Mouse (Mus musculus) ovary, postnatal 10 days (tissue): ENCODE data around the gene Trim40.

Experiments
- DNase-seq: peaks from one replicate; pipeline ENCODE4 v3.0.0; 2022; ENCODE audit warnings: low spot score

Trim40 gene

GRCm38 (mm10) chr17:36890073-36890903 is at the start of gene Trim40:
Trim40 (minus strand) TSS chr17:36890123.
- no peak for DNase-seq

DNA sequence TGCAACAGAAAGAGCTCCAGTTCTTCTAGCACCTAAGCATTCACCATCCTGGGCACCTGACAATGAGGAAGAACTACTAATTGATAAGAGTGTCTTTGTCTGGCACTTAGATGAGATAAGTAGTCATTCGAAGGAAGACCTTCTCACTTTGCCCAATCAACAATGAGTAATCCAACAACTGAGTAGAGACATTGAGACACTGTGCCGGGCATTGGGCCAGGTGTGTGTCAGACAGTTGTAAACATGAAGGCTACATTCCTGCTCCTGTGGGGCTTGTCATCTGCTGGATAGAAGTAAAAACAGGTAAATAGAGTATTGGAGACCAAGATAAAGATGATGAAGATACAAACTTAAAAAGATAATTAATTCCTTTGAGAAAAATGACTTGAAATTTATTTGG is 48.1 kb upstream of the Trim40 start:
- DNase-seq: no peak

DNA sequence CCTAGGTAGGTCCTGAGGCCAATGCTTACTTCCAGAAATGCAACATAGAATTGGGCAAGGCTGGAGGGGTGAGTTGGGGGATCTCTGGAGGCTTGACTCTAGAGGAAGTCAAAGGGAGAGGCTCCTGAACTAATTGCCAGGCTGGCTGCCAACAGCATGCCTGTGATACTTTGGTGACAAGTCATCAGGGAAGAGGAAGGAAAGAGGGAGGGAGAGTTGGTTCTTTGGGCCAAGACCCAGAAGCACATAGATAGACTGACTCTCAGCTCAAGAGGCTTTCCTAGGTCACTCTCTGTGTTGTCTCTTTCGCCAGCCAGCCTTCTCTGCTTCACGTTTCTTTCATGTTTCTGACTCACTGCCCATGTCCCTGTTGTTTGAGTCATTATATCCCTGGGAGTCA is 41.9 kb upstream of the Trim40 start:
- no peak for DNase-seq

GRCm38 (mm10) chr17:36931130-36931529 is 41.2 kb upstream of the Trim40 start:
- no peak for DNase-seq

- DNase-seq: no peak
Measured at GRCm38 (mm10) chr17:36930233-36930632, 40.3 kb upstream of the Trim40 start.

DNA sequence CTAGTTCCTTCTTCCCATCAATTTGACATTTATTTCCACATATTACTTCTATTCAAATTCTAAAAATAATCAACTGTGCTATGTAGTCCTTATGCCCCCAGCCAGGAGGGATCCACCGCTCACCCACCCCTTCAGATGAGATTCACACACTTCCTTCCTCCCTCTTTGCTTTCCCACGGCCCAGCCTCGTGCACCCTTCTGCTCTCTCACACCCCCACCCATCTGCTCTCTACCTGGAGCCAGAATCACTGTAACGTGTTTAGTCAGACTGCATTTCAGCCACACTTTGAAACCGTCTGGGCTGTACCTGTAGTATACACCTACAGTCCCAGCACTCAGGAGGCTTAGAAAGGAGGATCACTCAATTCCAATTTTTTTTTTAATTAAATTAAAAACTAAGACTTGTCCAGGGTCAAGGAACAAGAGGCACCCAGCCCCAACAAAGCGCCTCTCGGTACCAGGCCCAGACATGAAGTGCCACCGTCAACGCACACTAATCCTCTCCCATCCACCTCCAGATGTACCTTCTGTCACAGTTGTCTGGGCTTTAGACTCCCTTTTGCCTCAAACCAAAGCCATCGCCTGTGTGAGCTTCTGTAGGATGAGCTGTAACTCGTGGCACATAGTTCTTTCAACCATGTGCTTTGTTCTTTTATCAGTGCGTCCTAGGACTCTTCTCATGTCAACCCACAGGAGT is 39.5 kb upstream of the Trim40 start:
- DNase-seq: no peak

DNA sequence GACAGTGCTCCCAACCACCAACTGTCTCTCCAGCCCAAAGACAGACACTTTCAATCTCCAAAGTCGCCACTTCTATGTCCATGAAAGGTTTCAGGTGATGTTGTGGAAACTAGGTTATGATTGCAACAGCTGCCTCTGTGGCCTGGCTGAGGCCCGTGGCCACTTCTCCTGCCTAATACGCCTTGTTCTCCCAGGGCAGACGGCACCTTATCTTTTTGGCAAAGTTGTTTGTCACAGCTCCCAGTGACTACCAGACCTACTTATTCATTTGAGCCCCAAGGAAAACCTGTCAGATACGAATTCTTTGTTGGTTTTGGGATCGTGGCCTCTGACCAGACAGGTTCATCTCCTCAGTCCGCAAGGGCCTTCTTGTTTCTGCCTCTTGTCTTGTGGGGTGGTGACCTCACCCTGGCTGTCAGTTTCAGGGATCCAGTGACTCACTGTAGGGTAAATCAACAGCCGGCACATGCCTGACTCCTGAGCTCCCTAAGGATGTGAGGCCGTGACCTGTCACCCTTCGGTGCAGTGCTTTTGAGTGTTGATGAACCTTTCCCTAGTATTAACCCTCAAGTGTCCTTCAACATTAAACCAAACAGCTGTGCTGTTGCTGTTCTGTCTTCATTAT is 37.7 kb upstream of the Trim40 start:
- DNase-seq: no peak

DNA sequence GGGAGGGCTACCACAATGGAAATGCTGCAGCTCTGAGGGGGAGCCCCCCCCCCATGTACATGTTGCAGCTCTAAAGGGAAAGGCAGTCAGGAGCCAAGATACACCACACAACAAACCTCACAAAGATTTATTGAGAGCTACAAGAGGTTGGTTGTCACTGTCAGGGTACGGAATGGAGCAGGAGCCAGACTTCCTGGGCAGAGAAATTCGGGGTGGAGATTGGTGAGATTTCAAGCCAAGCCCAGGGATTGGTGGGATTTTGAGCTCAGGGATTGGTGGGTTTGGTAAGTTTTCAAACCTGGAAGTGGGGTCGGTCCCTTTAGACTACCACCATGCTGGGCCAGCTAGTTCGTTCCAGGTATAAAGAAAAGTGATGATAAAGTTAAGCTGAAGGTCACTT is 33.6 kb upstream of the Trim40 start:
- DNase-seq: no peak

DNA sequence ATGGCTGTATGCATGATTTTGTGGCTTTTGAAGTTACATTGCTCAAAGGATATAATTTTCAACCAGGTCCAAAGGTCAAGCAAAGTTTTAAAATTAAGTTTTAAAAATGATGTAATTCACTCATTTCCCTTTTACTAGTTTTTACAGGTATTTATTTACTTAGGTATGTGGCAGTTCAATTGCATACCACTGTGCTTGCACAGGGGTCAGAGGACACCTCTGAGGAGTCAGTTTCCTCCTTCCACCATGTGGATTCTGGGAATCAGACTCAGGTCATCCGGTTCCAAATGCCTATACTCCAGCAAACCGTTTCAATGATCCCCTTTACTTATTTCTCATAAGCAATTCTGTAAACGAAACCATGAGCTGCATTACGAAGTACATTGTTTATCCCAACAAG is 32.8 kb upstream of the Trim40 start:
- DNase-seq: no peak

- DNase-seq: no peak
Measured at GRCm38 (mm10) chr17:36920239-36920638, 30.3 kb upstream of the Trim40 start.

DNA sequence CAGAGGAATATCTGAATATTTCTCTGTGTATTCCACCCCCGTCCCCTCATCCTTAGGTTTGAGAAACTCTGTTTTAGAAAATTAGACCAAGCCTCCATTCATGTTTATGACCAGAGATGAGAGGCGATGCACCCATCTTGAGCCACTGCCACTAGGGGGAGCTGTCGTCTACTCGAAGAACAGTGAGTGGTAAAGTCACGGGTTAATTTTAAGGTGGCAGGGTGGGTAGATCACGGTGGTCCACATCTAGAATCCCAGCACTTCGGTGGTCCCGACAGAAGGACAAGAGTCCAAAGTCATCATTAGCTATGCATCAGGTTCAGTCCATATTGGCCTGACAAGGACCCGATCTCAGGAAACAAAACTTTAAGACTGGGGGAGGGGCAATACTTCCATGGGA is 25.2 kb upstream of the Trim40 start:
- no peak for DNase-seq

DNA sequence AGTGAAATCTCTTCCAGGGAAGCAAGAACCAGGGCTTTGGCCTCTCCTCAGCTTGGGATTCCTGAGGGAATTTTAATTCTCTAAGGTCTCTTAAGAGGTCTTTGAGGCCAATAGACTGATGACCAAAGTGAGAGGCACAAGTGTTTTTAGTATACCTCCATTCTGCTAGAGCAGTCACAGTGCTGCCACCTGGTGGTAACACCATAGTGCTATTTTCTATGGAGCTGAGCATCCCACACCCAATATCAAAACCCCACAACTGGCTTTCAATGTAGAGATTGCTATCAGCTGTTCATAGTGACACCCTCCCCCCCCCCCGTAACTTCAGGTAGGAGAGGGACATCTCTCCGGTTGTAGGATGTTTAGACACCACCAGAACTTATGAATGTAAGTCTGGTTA is 24.2 kb upstream of the Trim40 start:
- peak; percentile 37 for DNase-seq

DNA sequence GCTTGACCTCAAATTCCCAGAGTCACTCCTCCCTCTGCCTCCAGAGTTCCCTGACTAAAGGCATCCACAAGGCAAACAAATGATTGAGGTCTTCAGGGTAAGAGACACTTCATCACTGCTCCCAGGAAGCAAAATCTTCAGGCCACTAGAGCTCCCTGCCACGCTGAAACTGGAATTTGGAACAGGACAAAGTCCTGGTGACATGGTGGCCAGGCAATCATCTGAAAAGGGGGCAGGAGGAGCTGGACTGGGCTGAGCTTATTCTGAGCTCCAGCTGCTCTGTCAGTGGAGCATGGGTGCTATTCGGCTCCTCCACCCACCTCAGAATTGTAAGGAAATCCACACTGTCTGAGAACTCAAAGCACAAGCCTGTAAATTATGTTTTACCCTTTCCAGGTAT is 22.1 kb upstream of the Trim40 start:
- DNase-seq: no peak

GRCm38 (mm10) chr17:36909802-36910201 is 19.9 kb upstream of the Trim40 start:
- no peak for DNase-seq

DNA sequence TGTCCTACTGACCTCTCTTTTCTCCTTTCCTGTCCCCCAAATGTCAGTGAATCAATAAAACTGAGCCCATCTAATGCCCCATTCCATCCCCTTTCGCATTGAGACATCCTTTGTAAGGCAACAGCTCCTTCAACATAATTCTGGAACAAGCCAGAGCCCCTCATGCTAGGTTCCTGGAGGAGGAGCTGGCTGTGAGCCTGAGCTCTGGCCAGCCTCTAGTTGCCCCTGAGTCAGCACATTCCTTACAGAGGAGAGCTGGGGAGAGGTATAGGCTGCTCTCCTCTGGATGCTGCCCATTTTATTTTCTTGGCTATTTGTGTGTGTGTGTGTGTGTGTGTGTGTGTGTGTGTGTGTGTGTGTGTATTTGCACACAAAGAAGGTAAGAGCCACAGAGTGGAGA is 18.3 kb upstream of the Trim40 start:
- no peak for DNase-seq

- DNase-seq: no peak
Measured at GRCm38 (mm10) chr17:36903651-36904050, 13.7 kb upstream of the Trim40 start.

DNA sequence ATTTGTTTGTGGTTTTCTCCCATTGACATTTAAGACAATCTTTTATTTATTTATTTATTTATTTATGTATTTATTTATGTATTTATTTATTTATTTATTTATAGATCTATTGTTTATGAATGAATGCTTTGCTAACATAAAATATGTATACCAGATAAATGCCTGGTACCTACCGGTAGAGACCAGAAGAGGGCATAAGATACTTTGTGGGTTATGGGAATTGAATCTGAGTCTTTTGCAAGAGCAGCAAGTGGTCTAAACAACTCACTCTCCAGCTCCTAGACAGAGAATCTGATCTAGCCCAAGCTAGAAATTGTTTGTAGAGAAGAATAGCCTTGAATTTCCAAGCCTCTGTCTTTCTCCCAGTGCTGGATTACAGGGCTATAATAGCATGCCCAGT is 10.8 kb upstream of the Trim40 start:
- no peak for DNase-seq

GRCm38 (mm10) chr17:36900001-36900400 is 10.1 kb upstream of the Trim40 start:
- no peak for DNase-seq

DNA sequence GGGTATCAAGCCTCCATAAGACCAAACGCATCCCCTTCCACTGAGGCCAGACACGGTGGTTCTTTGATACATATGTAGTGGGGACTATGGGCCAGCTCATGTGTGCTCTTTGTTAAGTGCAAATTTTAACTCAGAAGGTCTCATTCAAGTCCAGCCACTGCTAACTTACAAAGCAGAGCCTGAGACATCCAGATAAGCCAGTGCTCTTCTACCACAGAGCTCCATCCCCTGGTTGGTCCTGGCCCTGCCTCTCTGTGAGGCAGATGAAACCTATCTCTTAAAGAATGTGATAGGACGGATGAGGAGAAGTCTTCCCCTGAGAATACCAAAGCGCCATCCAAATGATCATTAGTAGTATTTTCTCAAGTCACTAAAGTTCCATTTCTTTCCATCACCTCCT is 9.5 kb upstream of the Trim40 start:
- DNase-seq: no peak

GRCm38 (mm10) chr17:36897552-36898205 is 7.8 kb upstream of the Trim40 start, which contains the start of gene Trim31:
Trim31 (plus strand) TSS chr17:36898118.
- DNase-seq: no peak

- no peak for DNase-seq
Measured at GRCm38 (mm10) chr17:36897065-36897464, 7.1 kb upstream of the Trim40 start.

GRCm38 (mm10) chr17:36896583-36896982 is 6.7 kb upstream of the Trim40 start:
- DNase-seq: no peak

- DNase-seq: no peak
Measured at GRCm38 (mm10) chr17:36893387-36893786, 3.5 kb upstream of the Trim40 start.
